ENCODE assay signal across 29 mouse cellular contexts in the genomic region with DNA sequence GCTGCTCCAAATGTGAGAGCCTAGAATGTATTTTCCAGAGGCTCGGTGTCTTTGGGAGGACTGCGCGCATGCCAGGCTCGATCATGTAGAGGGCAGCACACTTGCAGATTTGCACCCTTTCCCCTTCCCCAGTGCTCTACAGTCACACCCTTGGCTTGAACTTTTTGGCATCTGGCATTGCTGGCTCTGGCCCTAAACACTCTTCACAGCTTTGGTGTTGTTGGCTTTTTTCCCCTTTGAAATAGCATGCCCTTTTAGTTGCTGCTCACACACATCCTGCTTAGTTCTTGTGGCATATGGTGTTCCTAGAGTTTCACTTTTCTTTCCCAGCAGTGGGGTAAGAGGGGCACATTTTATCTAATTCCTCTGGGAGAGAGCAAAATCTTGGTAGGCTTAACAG. TPM values are rescaled to one million over a fixed set of nuclear protein-coding genes. Genes with fewer than 3 reads are reported as not detected.
DNase-seq lines count a peak whose midpoint lies in the region; ATAC-seq lines count a peak whose summit lies in the region.
"Had no signal": no experiment of that assay in that cellular context is flagged by ENCODE, and none has a peak within 500 bp of the region (broad histone marks: within the 10 kb centered on the region; RNA-seq: fewer than 3 reads in every experiment).

No protein-coding gene starts in this region.

- ATAC-seq in cerebellum, adult (ENCODE audit: insufficient number of reproducible peaks, low FRiP score, low TSS enrichment) = no peak
- ATAC-seq: activated CD4-positive, CD25-positive, alpha-beta regulatory T cell, adult 4 months; hindbrain, embryonic 16.5 days; intestine, embryonic 15.5 days; liver, embryonic 12.5 days; liver, postnatal 0 days; midbrain, embryonic 16.5 days had no signal

- DNase-seq in cerebellum, postnatal 10 days = peak; percentile 17 to 54
- DNase-seq in gastrocnemius, adult 18-20 months (ENCODE audit: low spot score) = peak; percentile 2
- no peak for DNase-seq in gastrocnemius, adult 8-10 months (ENCODE audit: low spot score in 2 of 2)
- peak; percentile 12 to 15 for DNase-seq in layer of hippocampus, postnatal 10 days (ENCODE audit: low spot score in 2 of 2)
- DNase-seq in layer of hippocampus, adult 11-12 months (ENCODE audit: low spot score) = no peak
- DNase-seq in adipocyte (ENCODE audit: low spot score) = peak; percentile 2
- DNase-seq in lung, postnatal 36 days = no peak
- DNase-seq: adrenal gland, adult 8-10 months; cerebellum, adult 11-12 months; cerebellum, postnatal 25 days; gastrocnemius, postnatal 10 days; kidney, adult 2 months; kidney, postnatal 36 days; liver, postnatal 0 days; right cerebral cortex, adult 18-20 months; spleen, adult 18-20 months; thymus, postnatal 25 days had no signal

RNA-seq across cellular contexts. Expression of a gene that starts 30.9 kb away (rescaled TPM):
- total RNA-seq in gastrocnemius, adult 18-20 months (2021) = not detected
- total RNA-seq in gastrocnemius, adult 8-10 months (2022) = not detected
- not detected for total RNA-seq in layer of hippocampus, postnatal 10 days (2021)
- total RNA-seq: adrenal gland, postnatal 4 days; CH12.LX; heart, postnatal 10 days; layer of hippocampus, adult 8-10 months; left cerebral cortex, adult 18-20 months; left cerebral cortex, postnatal 14 days had no signal

Comparison
In these comparisons a context has a peak if more than half of its experiments do, and no peak if none do; other contexts are left out.
1. DNase-seq: peak in cerebellum, postnatal 10 days (2 of 2), gastrocnemius, adult 18-20 months (single experiment), layer of hippocampus, postnatal 10 days (2 of 2) and adipocyte (single experiment); none in gastrocnemius, adult 8-10 months (0 of 2), layer of hippocampus, adult 11-12 months (single experiment) and lung, postnatal 36 days (single experiment).